Mouse (Mus musculus) E14TG2a.4 (cell line): ENCODE data around the gene Cd81.

Experiments used
- CTCF ChIP-seq: conservative IDR thresholded peaks from 2 replicates; pipeline ENCODE4 v1.5.1; 2014; ENCODE audit warnings: low read length
- NANOG ChIP-seq: IDR thresholded peaks from 2 replicates; pipeline ENCODE4 v1.6.1; 2014; ENCODE audit warnings: borderline replicate concordance, low read length, mixed read lengths
- POU5F1 ChIP-seq: IDR thresholded peaks from 2 replicates; pipeline ENCODE4 v1.6.1; 2014; ENCODE audit warnings: low read length, borderline replicate concordance

DNA sequence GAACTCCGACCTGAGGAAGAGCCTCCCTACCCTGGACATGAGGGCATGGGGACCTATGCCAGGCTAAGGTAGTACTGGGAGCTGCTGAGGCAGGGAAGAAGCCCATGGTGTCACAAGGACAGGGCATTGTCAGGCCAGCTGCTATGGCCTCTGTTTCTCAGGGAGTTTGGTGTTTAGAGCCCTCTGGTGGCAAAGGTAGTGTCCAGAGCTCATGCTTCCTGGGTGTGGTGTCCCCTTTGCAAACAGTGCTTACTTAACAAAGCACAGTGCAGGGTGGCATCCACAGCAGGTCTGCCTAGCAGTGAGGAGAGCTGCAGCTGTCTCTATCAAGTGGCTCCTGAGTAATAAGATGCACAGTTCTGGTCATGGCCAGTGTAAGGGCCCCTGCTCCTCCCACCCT, 58.3 kb downstream of the Cd81 start:
- no peak for TF ChIP-seq CTCF
- no peak for TF ChIP-seq POU5F1
- TF ChIP-seq NANOG, result no peak
